Mouse (Mus musculus) heart, embryonic 15.5 days (tissue): ENCODE measurements around the gene Foxo3. TPM values are rescaled to one million over a fixed set of nuclear protein-coding genes. Genes with fewer than 3 reads are reported as not detected.

Experiments used
- ATAC-seq: fragments of 200-750 bp; cut with Nextera tagmentation; replicated peaks from 2 replicates; pipeline ENCODE4 v1.8.0; 2017; ENCODE audit warnings: low read depth, moderate TSS enrichment; ENCODE audit not compliant: insufficient number of reproducible peaks, insufficient read depth, low FRiP score
- H3K27ac ChIP-seq: fragments of 300-500 bp; sonication (generic); 2 replicates; pipeline ENCODE4 v1.5.1; 2015; ENCODE audit warnings: mild to moderate bottlenecking, inconsistent platforms
- H3K27me3 ChIP-seq: fragments of 300-500 bp; sonication (generic); 2 replicates; pipeline ENCODE4 v1.6.1; 2015; ENCODE audit warnings: inconsistent platforms
- H3K36me3 ChIP-seq: fragments of 300-500 bp; sonication (generic); 2 replicates; pipeline ENCODE4 v1.6.1; 2015; ENCODE audit warnings: mild to moderate bottlenecking, inconsistent platforms
- H3K4me1 ChIP-seq: fragments of 300-500 bp; sonication (generic); replicated peaks from 2 replicates; pipeline ENCODE4 v1.6.1; 2015; ENCODE audit warnings: inconsistent platforms
- H3K4me2 ChIP-seq: fragments of 300-500 bp; sonication (generic); 2 replicates; pipeline ENCODE4 v1.6.1; 2015; ENCODE audit warnings: inconsistent platforms, mild to moderate bottlenecking, moderate library complexity
- H3K4me3 ChIP-seq: fragments of 300-500 bp; sonication (generic); 2 replicates; pipeline ENCODE4 v1.5.1; 2015; ENCODE audit warnings: mild to moderate bottlenecking, inconsistent platforms
- H3K9ac ChIP-seq: fragments of 300-500 bp; sonication (generic); 2 replicates; pipeline ENCODE4 v1.6.1; 2015; ENCODE audit warnings: mild to moderate bottlenecking, inconsistent platforms
- H3K9me3 ChIP-seq: fragments of 300-500 bp; sonication (generic); replicated peaks from 2 replicates; pipeline ENCODE4 v1.6.1; 2016; ENCODE audit warnings: inconsistent platforms
- WGBS: fragments of 180-500 bp; shearing (Covaris S2); methylation state at CpG from one replicate; pipeline ENCODE4 v1.1.7; 2015; ENCODE audit warnings: mixed read lengths; 5-methylcytosine and 5-hydroxymethylcytosine counted together
- polyA plus RNA-seq: library from polyadenylated mRNA; unstranded; fragments of >200 nt; fragmentation: Nextera tagmentation; extraction: Ambion mirVana; gene quantifications from 2 replicates; pipeline ENCODE4 v1.2.1, GENCODE M21; 2015

Foxo3 gene
- polyA plus RNA-seq, result 5.7 and 6.8 TPM in 2 replicates

GRCm38 (mm10) chr10:42276507-42277345 is at the start of gene Foxo3:
TSS of gene Foxo3 (minus strand) at chr10:42276755.
- H3K27ac ChIP-seq, result peak within 1 kb of the TSS; percentile 99
- WGBS, result under 1% methylated on average over 79 of the region's 88 CpGs

GRCm38 (mm10) chr10:42325305-42325704 is 48.8 kb upstream of the Foxo3 start:
- no peak overlapping the region for H3K4me2 ChIP-seq
- 90% methylated on average over 10 of the region's 10 CpGs for whole genome bisulfite sequencing
- no peak overlapping the region for H3K9ac ChIP-seq
- no peak overlapping the region for H3K4me3 ChIP-seq
- no peaks in the 10 kb centered on the region for H3K9me3 ChIP-seq
- no peak for ATAC-seq
- no peaks in the 10 kb centered on the region for H3K36me3 ChIP-seq
- H3K27ac ChIP-seq, result no peak overlapping the region
- H3K27me3 ChIP-seq, result no peaks in the 10 kb centered on the region
- no peaks in the 10 kb centered on the region for H3K4me1 ChIP-seq

More at GRCm38 (mm10) chr10:42276507-42277345, at the start of gene Foxo3:
- Histone ChIP-seq H3K4me1 (peaks cover 33% of the 10 kb centered on the region), H3K9ac (peak within 1 kb of the TSS; percentile 90), H3K27me3 (no peaks in the 10 kb centered on the region), H3K36me3 (no peaks in the 10 kb centered on the region), H3K4me3 (peak within 1 kb of the TSS; percentile 87), H3K9me3 (no peaks in the 10 kb centered on the region), H3K4me2 (peak within 1 kb of the TSS; percentile 89)
- peak; percentile 72 for ATAC-seq

GRCm38 (mm10) chr10:42323978-42324377 is 47.4 kb upstream of the Foxo3 start:
- Histone ChIP-seq H3K36me3 (no peaks in the 10 kb centered on the region), H3K4me1 (no peaks in the 10 kb centered on the region), H3K27ac (no peak overlapping the region), H3K4me2 (no peak overlapping the region), H3K4me3 (no peak overlapping the region), H3K9ac (no peak overlapping the region), H3K27me3 (no peaks in the 10 kb centered on the region), H3K9me3 (no peaks in the 10 kb centered on the region)
- no peak for ATAC-seq

- Histone ChIP-seq H3K9ac (no peak overlapping the region), H3K27me3 (no peaks in the 10 kb centered on the region), H3K4me3 (no peak overlapping the region), H3K4me2 (0 out of 2 replicates have a peak overlapping the region, but pooled peaks have one; percentile 19), H3K4me1 (0 out of 2 replicates have a peak, but pooled peaks cover 3% of the 10 kb centered on the region), H3K36me3 (peaks cover 4% of the 10 kb centered on the region; the same call in 1 of the 2 replicates), H3K27ac (no peak overlapping the region), H3K9me3 (no peaks in the 10 kb centered on the region)
- 65% methylated on average over 22 of the region's 22 CpGs for WGBS
- no peak for ATAC-seq
These were observed 36.7 kb upstream of the Foxo3 start for GRCm38 (mm10) chr10:42313222-42313786.

GRCm38 (mm10) chr10:42312557-42312956 is 36.0 kb upstream of the Foxo3 start:
- Histone ChIP-seq H3K9ac (no peak overlapping the region), H3K4me1 (0 out of 2 replicates have a peak, but pooled peaks cover 5% of the 10 kb centered on the region), H3K36me3 (no peaks in the 10 kb centered on the region), H3K4me3 (no peak overlapping the region), H3K9me3 (no peaks in the 10 kb centered on the region), H3K27ac (no peak overlapping the region), H3K27me3 (no peaks in the 10 kb centered on the region), H3K4me2 (no peak overlapping the region)
- no peak for ATAC-seq
- WGBS, result 55% methylated on average over 1 of the region's 1 CpGs

- H3K36me3 ChIP-seq, result no peaks in the 10 kb centered on the region
These were observed 32.1 kb upstream of the Foxo3 start for GRCm38 (mm10) chr10:42308687-42308987.

GRCm38 (mm10) chr10:42307980-42308686 is 31.6 kb upstream of the Foxo3 start:
- H3K4me1 ChIP-seq, result 0 out of 2 replicates have a peak, but pooled peaks cover 5% of the 10 kb centered on the region
- no peak overlapping the region for H3K9ac ChIP-seq
- H3K36me3 ChIP-seq, result no peaks in the 10 kb centered on the region
- H3K4me3 ChIP-seq, result peak overlapping the region; percentile 39
- 0 out of 2 replicates have a peak, but pooled peaks cover 4% of the 10 kb centered on the region for H3K27me3 ChIP-seq
- no peak overlapping the region for H3K27ac ChIP-seq
- H3K9me3 ChIP-seq, result no peaks in the 10 kb centered on the region
- 8% methylated on average over 20 of the region's 20 CpGs for WGBS
- ATAC-seq, result no peak
- peak overlapping the region; percentile 66 for H3K4me2 ChIP-seq

More at GRCm38 (mm10) chr10:42308687-42308987, 32.1 kb upstream of the Foxo3 start:
- H3K9ac ChIP-seq, result no peak overlapping the region
- 30% methylated on average over 8 of the region's 8 CpGs for WGBS
- H3K27ac ChIP-seq, result no peak overlapping the region
- peak overlapping the region; percentile 66 for H3K4me2 ChIP-seq
- H3K4me1 ChIP-seq, result 0 out of 2 replicates have a peak, but pooled peaks cover 5% of the 10 kb centered on the region
- ATAC-seq, result no peak
- H3K4me3 ChIP-seq, result peak overlapping the region; percentile 39
- H3K9me3 ChIP-seq, result no peaks in the 10 kb centered on the region
- H3K27me3 ChIP-seq, result 0 out of 2 replicates have a peak, but pooled peaks cover 4% of the 10 kb centered on the region

- no peak for ATAC-seq
- WGBS, result 80% methylated on average over 8 of the region's 8 CpGs
These were observed 29.9 kb upstream of the Foxo3 start for GRCm38 (mm10) chr10:42306422-42306821.

GRCm38 (mm10) chr10:42300805-42301204 is 24.2 kb upstream of the Foxo3 start:
- H3K27ac ChIP-seq, result no peak overlapping the region
- WGBS, result 49% methylated on average over 4 of the region's 4 CpGs

More at GRCm38 (mm10) chr10:42306422-42306821, 29.9 kb upstream of the Foxo3 start:
- Histone ChIP-seq H3K4me2 (no peak overlapping the region), H3K27me3 (0 out of 2 replicates have a peak, but pooled peaks cover 4% of the 10 kb centered on the region), H3K4me1 (0 out of 2 replicates have a peak, but pooled peaks cover 5% of the 10 kb centered on the region), H3K9ac (no peak overlapping the region), H3K4me3 (no peak overlapping the region), H3K27ac (no peak overlapping the region), H3K36me3 (no peaks in the 10 kb centered on the region), H3K9me3 (no peaks in the 10 kb centered on the region)

GRCm38 (mm10) chr10:42299967-42300366 is 23.4 kb upstream of the Foxo3 start:
- peaks cover 6% of the 10 kb centered on the region; the same call in 1 of the 2 replicates for H3K9me3 ChIP-seq
- no peak overlapping the region for H3K9ac ChIP-seq
- H3K4me3 ChIP-seq, result no peak overlapping the region
- 0 out of 2 replicates have a peak, but pooled peaks cover 2% of the 10 kb centered on the region for H3K4me1 ChIP-seq
- 49% methylated on average over 7 of the region's 7 CpGs for WGBS
- no peaks in the 10 kb centered on the region for H3K27me3 ChIP-seq
- no peaks in the 10 kb centered on the region for H3K36me3 ChIP-seq
- H3K27ac ChIP-seq, result no peak overlapping the region
- no peak for ATAC-seq
- no peak overlapping the region for H3K4me2 ChIP-seq

More at GRCm38 (mm10) chr10:42300805-42301204, 24.2 kb upstream of the Foxo3 start:
- Histone ChIP-seq H3K4me1 (0 out of 2 replicates have a peak, but pooled peaks cover 2% of the 10 kb centered on the region), H3K36me3 (no peaks in the 10 kb centered on the region), H3K9me3 (peaks cover 6% of the 10 kb centered on the region; the same call in 1 of the 2 replicates), H3K4me2 (no peak overlapping the region), H3K4me3 (no peak overlapping the region), H3K27me3 (no peaks in the 10 kb centered on the region), H3K9ac (no peak overlapping the region)
- no peak for ATAC-seq

GRCm38 (mm10) chr10:42299426-42299825 is 22.9 kb upstream of the Foxo3 start:
- 73% methylated on average over 6 of the region's 6 CpGs for WGBS
- no peak overlapping the region for H3K4me3 ChIP-seq
- no peak overlapping the region for H3K9ac ChIP-seq
- H3K4me2 ChIP-seq, result no peak overlapping the region
- H3K27ac ChIP-seq, result no peak overlapping the region
- H3K4me1 ChIP-seq, result peaks cover 4% of the 10 kb centered on the region
- H3K9me3 ChIP-seq, result peaks cover 6% of the 10 kb centered on the region; the same call in 1 of the 2 replicates
- H3K27me3 ChIP-seq, result no peaks in the 10 kb centered on the region
- H3K36me3 ChIP-seq, result no peaks in the 10 kb centered on the region
- no peak for ATAC-seq
